Mouse (Mus musculus) kidney, embryonic 14.5 days (tissue): ENCODE results near the gene Them7. TPM values are rescaled to one million over a fixed set of nuclear protein-coding genes. Genes with fewer than 3 reads are reported as not detected.

Source experiments
- ATAC-seq: fragments of 200-750 bp; cut with Nextera tagmentation; 2 replicates; pipeline ENCODE4 v1.8.0; 2017; ENCODE audit warnings: moderate number of reproducible peaks, mild to moderate bottlenecking, moderate TSS enrichment, moderate library complexity; ENCODE audit not compliant: low FRiP score, low TSS enrichment
- H3K27ac ChIP-seq: fragments of 300-500 bp; sonication (generic); 2 replicates; pipeline ENCODE4 v1.5.1; 2014; ENCODE audit warnings: low read depth, mild to moderate bottlenecking, low read length, moderate library complexity, mixed read lengths
- H3K27me3 ChIP-seq: fragments of 300-500 bp; sonication (generic); 2 replicates; pipeline ENCODE4 v1.6.1; 2014; ENCODE audit warnings: mild to moderate bottlenecking, low read length; ENCODE audit not compliant: control insufficient read depth, insufficient read depth
- H3K36me3 ChIP-seq: fragments of 300-500 bp; sonication (generic); 2 replicates; pipeline ENCODE4 v1.6.1; 2014; ENCODE audit warnings: low read length, mixed read lengths; ENCODE audit not compliant: control insufficient read depth, insufficient read depth
- H3K4me1 ChIP-seq: fragments of 300-500 bp; sonication (generic); 2 replicates; pipeline ENCODE4 v1.6.1; 2014; ENCODE audit warnings: low read length, mixed read lengths; ENCODE audit not compliant: control insufficient read depth, insufficient read depth
- H3K4me2 ChIP-seq: fragments of 300-500 bp; sonication (generic); replicated peaks from 2 replicates; pipeline ENCODE4 v1.6.1; 2014; ENCODE audit warnings: low read depth, mild to moderate bottlenecking, low read length
- H3K4me3 ChIP-seq: fragments of 300-500 bp; sonication (generic); 2 replicates; pipeline ENCODE4 v1.5.1; 2014; ENCODE audit warnings: mild to moderate bottlenecking, low read length
- H3K9ac ChIP-seq: fragments of 300-500 bp; sonication (generic); 2 replicates; pipeline ENCODE4 v1.6.1; 2014; ENCODE audit warnings: low read depth, mild to moderate bottlenecking, low read length, moderate library complexity
- H3K9me3 ChIP-seq: fragments of 300-500 bp; sonication (generic); 2 replicates; pipeline ENCODE4 v1.6.1; 2016; ENCODE audit warnings: low read length; ENCODE audit not compliant: control insufficient read depth
- WGBS: fragments of 180-500 bp; shearing (Covaris S2); extraction: QIAGEN DNeasy Blood & Tissue Kit; methylation state at CpG from one replicate; pipeline ENCODE4 v1.1.7; 2014; 5-methylcytosine and 5-hydroxymethylcytosine counted together
- polyA plus RNA-seq: library from polyadenylated mRNA; unstranded; fragments of >200 nt; fragmentation: Nextera tagmentation; extraction: Ambion mirVana; gene quantifications from 2 replicates; pipeline ENCODE4 v1.2.1, GENCODE M21; 2014

Gene Them7
- polyA plus RNA-seq, 1 experiment from 2014 or later, result 0.89 TPM

- H3K27me3 ChIP-seq, result no peaks in the 10 kb centered on the region; the same call in 1 of the 2 replicates
- ATAC-seq, result no peak
These were observed 192.7 kb downstream of the Them7 start for GRCm38 (mm10) chr2:105416660-105417348.

DNA sequence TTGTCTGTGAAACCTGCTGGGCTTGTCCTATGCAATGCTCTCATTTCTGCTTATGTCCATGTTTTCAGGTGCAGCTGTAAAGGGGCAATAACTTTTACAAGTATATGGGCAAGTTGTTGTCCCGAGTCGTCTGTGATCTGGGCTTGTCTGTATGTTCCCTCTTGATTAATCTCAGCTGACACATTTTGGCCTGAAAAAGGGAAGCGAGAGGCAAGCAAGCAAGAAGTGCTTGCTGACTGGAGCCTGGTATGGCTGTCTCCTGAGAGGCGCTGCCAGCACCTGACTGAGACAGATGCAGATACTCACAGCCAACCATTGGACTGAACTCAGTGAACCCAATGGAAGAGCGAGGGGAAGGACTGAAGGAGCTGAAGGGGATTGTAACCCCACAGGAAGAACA, 193.5 kb downstream of the Them7 start:
- Histone ChIP-seq H3K36me3 (no peaks in the 10 kb centered on the region), H3K27me3 (no peaks in the 10 kb centered on the region; the same call in 1 of the 2 replicates), H3K4me3 (no peak overlapping the region), H3K27ac (no peak overlapping the region), H3K4me2 (no peak overlapping the region), H3K9ac (no peak overlapping the region), H3K9me3 (no peaks in the 10 kb centered on the region), H3K4me1 (no peaks in the 10 kb centered on the region; the same call in 1 of the 2 replicates)
- 63% methylated on average over 5 of the region's 5 CpGs for WGBS
- no peak for ATAC-seq

More at GRCm38 (mm10) chr2:105416660-105417348, 192.7 kb downstream of the Them7 start:
- WGBS, result 77% methylated on average over 8 of the region's 8 CpGs
- Histone ChIP-seq H3K9me3 (no peaks in the 10 kb centered on the region), H3K4me1 (no peaks in the 10 kb centered on the region; the same call in 1 of the 2 replicates), H3K4me3 (no peak overlapping the region), H3K9ac (no peak overlapping the region), H3K4me2 (no peak overlapping the region), H3K27ac (no peak overlapping the region), H3K36me3 (no peaks in the 10 kb centered on the region)

GRCm38 (mm10) chr2:105418629-105419227, 194.6 kb downstream of the Them7 start:
- peak; percentile 77 for ATAC-seq
- no peak overlapping the region for H3K27ac ChIP-seq
- 45% methylated on average over 12 of the region's 12 CpGs for WGBS
- no peak overlapping the region for H3K4me2 ChIP-seq
- no peak overlapping the region for H3K9ac ChIP-seq
- H3K36me3 ChIP-seq, result no peaks in the 10 kb centered on the region
- H3K4me1 ChIP-seq, result no peaks in the 10 kb centered on the region; the same call in 1 of the 2 replicates
- H3K4me3 ChIP-seq, result no peak overlapping the region
- H3K9me3 ChIP-seq, result no peaks in the 10 kb centered on the region
- H3K27me3 ChIP-seq, result no peaks in the 10 kb centered on the region; the same call in 1 of the 2 replicates

GRCm38 (mm10) chr2:105427447-105427846, 203.3 kb downstream of the Them7 start:
- 58% methylated on average over 8 of the region's 8 CpGs for WGBS

DNA sequence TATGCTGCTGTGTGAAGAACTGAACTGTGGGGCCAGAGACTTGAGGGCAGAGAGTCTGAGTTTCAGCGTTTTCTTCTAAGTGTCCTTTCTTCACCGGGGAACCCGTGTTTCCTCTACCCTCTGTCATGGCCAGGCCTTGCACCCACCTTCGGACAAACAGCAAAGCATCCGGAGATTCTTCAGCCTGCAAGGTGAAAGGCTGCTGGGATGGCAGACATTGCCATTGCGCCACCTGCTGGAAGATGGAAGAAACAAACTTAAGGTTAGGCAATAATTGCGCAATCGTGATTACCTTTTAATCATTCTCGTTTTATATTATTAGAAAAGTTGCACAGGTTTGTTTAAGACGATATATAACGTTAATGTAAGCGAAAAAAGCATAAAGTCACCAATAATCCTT, 203.9 kb downstream of the Them7 start:
- WGBS, result 5% methylated on average over 12 of the region's 12 CpGs
- Histone ChIP-seq H3K36me3 (no peaks in the 10 kb centered on the region), H3K27ac (no peak overlapping the region), H3K4me1 (no peaks in the 10 kb centered on the region), H3K4me2 (no peak overlapping the region), H3K4me3 (no peak overlapping the region), H3K9me3 (no peaks in the 10 kb centered on the region), H3K27me3 (no peaks in the 10 kb centered on the region; the same call in 1 of the 2 replicates), H3K9ac (no peak overlapping the region)
- ATAC-seq, result peak; percentile 45; the same call in 1 of the 2 replicates

More at GRCm38 (mm10) chr2:105427447-105427846, 203.3 kb downstream of the Them7 start:
- no peaks in the 10 kb centered on the region for H3K4me1 ChIP-seq
- H3K36me3 ChIP-seq, result no peaks in the 10 kb centered on the region
- H3K27ac ChIP-seq, result no peak overlapping the region
- no peak for ATAC-seq
- H3K9me3 ChIP-seq, result no peaks in the 10 kb centered on the region
- no peak overlapping the region for H3K4me2 ChIP-seq
- H3K27me3 ChIP-seq, result no peaks in the 10 kb centered on the region; the same call in 1 of the 2 replicates
- no peak overlapping the region for H3K4me3 ChIP-seq
- no peak overlapping the region for H3K9ac ChIP-seq

- Histone ChIP-seq H3K36me3 (no peaks in the 10 kb centered on the region), H3K27me3 (no peaks in the 10 kb centered on the region; the same call in 1 of the 2 replicates), H3K9ac (no peak overlapping the region), H3K27ac (no peak overlapping the region), H3K4me1 (no peaks in the 10 kb centered on the region), H3K9me3 (no peaks in the 10 kb centered on the region), H3K4me2 (no peak overlapping the region), H3K4me3 (no peak overlapping the region)
- ATAC-seq, result no peak
- WGBS, result 11% methylated on average over 6 of the region's 6 CpGs
These were observed 204.3 kb downstream of the Them7 start for GRCm38 (mm10) chr2:105428467-105428866.

Other genes starting within 250 kb of the Them7 start
- 463 and 518 TPM in 2 replicates for gene Eif3m, start 207.2 kb upstream of the Them7 start, polyA plus RNA-seq
- gene Gm11060, start 132.3 kb upstream of the Them7 start, polyA plus RNA-seq, result not detected in 2 replicates
- gene Wt1, start 97.8 kb upstream of the Them7 start, polyA plus RNA-seq, result 108 and 164 TPM in 2 replicates
- gene Rcn1, start 175.0 kb downstream of the Them7 start, polyA plus RNA-seq, result 110 and 114 TPM in 2 replicates